Mouse (Mus musculus): ENCODE measurements around the gene Peak1. TPM values are rescaled to one million over a fixed set of nuclear protein-coding genes. Genes with fewer than 3 reads are reported as not detected.

Peak1 gene
- total and polyA plus RNA-seq, 2 experiments from 2014 or later: 5.3 to 9.1 TPM

DNA sequence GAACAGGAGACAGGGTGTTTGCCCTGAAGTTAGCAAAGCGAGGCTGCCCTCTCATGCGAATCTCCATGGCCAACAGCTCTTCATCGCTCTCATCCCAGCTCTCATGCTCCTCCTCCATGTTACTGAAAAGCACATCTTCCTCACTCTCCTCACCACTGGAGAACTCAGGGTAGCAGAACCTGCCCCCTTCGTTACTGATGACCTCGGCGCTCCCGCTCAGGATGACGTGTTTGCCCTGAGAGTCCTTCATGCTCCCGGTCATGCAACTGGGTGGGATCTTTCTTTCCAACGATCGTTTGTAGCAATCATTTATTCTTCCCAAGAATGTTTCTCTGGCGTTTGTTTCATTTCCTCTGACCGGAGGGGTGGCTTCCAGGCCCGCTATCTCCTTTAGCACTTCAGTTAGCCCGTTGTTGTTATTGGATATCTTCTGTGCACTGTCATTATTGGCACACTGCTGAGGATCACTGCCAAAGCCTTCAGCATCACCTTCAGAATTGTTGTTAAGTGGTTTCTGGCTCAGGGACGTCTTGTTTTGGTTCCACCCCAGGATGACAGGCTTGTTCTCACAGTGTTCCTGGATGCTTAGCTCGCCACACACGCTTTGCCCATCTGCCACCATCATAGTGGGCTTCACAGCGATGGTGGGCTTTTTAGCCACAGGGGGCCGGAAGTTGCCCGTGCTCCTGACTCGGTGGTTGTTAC is 157.9 kb downstream of the Peak1 start:
- no peak for DNase-seq (ENCODE audit: low spot score)
- Histone ChIP-seq H3K4me1 (ENCODE audit: insufficient read depth, low read length) (no peaks in the 10 kb centered on the region), H3K4me2 (ENCODE audit: low read depth, low read length) (no peak overlapping the region), H3K27ac (no peak overlapping the region), H3K9me3 (ENCODE audit: low read length) (peaks cover 6% of the 10 kb centered on the region), H3K9ac (replicated peaks; ENCODE audit: low read length) (no peak overlapping the region), H3K36me3 (ENCODE audit: insufficient read depth, low read length) (no peaks in the 10 kb centered on the region), H3K4me3 (ENCODE audit: low read length) (no peak overlapping the region), H3K27me3 (ENCODE audit: insufficient read depth, low read length) (no peaks in the 10 kb centered on the region)
- TF ChIP-seq CTCF (IDR thresholded peaks at IDR 0.05; ENCODE audit: low read depth): no peak
- 86% methylated on average over 22 of the region's 22 CpGs for WGBS
- no peak for ATAC-seq

DNA sequence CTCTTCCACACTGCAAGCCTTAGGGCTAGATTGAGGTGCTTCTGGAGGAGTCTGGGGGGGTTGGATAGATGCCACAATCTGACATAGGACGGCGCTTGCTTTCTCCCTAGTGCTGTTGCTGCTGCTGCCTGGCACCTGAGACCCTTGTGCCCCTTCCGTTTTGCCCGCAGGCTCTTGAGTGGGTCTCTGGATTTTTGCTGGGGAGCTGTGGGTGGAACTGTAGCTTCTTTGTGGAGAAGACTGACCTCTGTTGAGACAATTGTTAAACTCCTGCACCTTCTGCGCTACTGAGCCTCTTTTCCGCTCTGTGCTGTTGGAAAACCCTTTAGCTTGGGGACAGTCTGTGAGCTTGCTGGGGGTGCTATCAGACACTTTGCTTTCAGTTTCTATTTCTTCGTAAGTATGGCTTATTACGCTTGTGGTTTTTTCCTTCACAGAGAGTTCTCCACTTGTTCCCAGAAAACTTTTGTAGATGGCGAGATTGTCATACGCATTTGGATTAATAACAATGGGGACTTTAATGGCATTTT is 159.5 kb downstream of the Peak1 start:
- Histone ChIP-seq H3K9me3 (ENCODE audit: low read length) (peaks cover 6% of the 10 kb centered on the region), H3K4me1 (ENCODE audit: insufficient read depth, low read length) (no peaks in the 10 kb centered on the region), H3K27me3 (ENCODE audit: insufficient read depth, low read length) (no peaks in the 10 kb centered on the region), H3K4me2 (ENCODE audit: low read depth, low read length) (no peak overlapping the region), H3K27ac (no peak overlapping the region), H3K9ac (replicated peaks; ENCODE audit: low read length) (no peak overlapping the region), H3K36me3 (ENCODE audit: insufficient read depth, low read length) (no peaks in the 10 kb centered on the region), H3K4me3 (ENCODE audit: low read length) (no peak overlapping the region)
- TF ChIP-seq CTCF (IDR thresholded peaks at IDR 0.05; ENCODE audit: low read depth): no peak
- ATAC-seq (no peak), DNase-seq (ENCODE audit: low spot score) (no peak)
- 92% methylated on average over 10 of the region's 10 CpGs for WGBS

DNA sequence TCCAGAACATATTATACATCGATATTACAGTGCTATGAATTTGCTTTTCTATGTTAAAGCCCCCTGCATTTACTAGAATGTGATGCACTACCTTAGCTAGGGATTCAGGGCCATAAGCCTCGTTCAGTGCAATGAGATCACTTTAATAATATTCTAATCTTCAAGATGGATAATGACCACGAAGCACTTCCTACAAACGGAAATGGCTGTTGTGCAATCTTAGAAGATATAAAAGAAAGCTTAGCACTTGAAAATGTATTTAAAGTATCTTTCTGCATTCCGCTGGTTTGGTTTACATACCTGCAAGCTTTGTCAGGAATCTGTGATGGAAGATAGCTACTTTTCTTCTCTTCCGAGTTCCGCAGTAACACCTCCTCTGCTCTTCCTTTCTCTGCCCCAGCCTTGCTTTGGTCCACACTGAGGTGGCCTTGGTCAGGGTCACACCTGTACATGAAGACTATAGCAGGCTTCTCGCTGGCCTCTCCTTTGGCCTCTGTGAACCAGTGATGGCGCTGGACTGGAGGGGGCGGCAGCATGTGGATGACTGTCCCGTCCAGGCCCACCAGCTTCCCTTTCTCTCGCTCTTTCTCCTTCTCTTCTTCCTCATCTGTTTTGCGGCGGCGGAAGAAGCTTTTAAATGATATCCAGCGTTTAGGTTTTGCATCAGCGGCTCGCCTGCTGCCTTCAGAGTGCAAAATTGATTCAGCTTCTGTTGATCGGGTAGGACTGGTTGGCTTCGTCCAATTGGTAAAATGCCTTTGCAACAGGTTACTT is 160.5 kb downstream of the Peak1 start:
- Histone ChIP-seq H3K9me3 (ENCODE audit: low read length) (peaks cover 6% of the 10 kb centered on the region), H3K27me3 (ENCODE audit: insufficient read depth, low read length) (no peaks in the 10 kb centered on the region), H3K4me2 (ENCODE audit: low read depth, low read length) (no peak overlapping the region), H3K36me3 (ENCODE audit: insufficient read depth, low read length) (no peaks in the 10 kb centered on the region), H3K9ac (replicated peaks; ENCODE audit: low read length) (no peak overlapping the region), H3K4me3 (ENCODE audit: low read length) (no peak overlapping the region), H3K4me1 (ENCODE audit: insufficient read depth, low read length) (no peaks in the 10 kb centered on the region), H3K27ac (no peak overlapping the region)
- ATAC-seq (no peak), DNase-seq (ENCODE audit: low spot score) (no peak)
- no peak for TF ChIP-seq CTCF (IDR thresholded peaks at IDR 0.05; ENCODE audit: low read depth)
- 92% methylated on average over 20 of the region's 20 CpGs for WGBS

DNA sequence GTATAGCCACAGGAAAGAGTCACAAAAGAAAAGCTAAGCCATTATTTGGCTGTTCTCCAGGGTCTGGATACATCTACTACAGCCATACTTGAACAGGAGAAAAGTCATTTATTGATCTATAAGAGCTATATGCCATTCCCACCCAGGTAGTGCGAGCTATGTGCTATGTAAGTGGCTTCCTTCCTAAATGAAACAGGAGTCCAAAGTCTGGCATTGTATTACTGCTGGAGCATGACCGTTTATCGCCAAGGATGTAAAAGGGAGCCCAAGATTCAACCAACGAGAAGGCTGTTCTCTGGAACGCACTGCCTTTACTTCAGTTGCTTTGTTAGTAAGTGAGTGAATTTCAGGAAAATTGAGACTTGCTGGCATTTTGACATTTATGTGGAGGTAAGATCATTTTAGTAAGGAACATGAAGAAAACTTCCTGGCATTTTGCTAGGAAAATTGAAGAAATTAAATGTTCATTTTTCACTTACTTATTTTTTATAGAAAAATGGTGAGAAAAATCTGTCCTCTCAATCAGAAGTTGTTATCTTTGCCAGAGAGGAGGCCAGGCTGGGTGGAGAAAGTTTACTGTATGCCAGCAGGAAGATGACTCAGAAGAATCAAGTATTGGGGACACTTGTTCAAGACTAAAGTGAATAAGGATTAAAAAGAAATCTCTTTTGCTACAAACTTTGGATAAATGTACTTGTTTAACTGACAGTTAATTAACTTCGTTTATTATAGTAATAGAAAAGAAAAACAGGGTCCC is 162.0 kb downstream of the Peak1 start:
- Histone ChIP-seq H3K4me2 (ENCODE audit: low read depth, low read length) (no peak overlapping the region), H3K9ac (replicated peaks; ENCODE audit: low read length) (no peak overlapping the region), H3K36me3 (ENCODE audit: insufficient read depth, low read length) (no peaks in the 10 kb centered on the region), H3K9me3 (ENCODE audit: low read length) (peaks cover 6% of the 10 kb centered on the region), H3K4me1 (ENCODE audit: insufficient read depth, low read length) (no peaks in the 10 kb centered on the region), H3K27me3 (ENCODE audit: insufficient read depth, low read length) (no peaks in the 10 kb centered on the region), H3K4me3 (ENCODE audit: low read length) (no peak overlapping the region), H3K27ac (no peak overlapping the region)
- WGBS: 82% methylated on average over 6 of the region's 6 CpGs
- no peak for TF ChIP-seq CTCF (IDR thresholded peaks at IDR 0.05; ENCODE audit: low read depth)
- no peak for ATAC-seq
- DNase-seq (ENCODE audit: low spot score): no peak

DNA sequence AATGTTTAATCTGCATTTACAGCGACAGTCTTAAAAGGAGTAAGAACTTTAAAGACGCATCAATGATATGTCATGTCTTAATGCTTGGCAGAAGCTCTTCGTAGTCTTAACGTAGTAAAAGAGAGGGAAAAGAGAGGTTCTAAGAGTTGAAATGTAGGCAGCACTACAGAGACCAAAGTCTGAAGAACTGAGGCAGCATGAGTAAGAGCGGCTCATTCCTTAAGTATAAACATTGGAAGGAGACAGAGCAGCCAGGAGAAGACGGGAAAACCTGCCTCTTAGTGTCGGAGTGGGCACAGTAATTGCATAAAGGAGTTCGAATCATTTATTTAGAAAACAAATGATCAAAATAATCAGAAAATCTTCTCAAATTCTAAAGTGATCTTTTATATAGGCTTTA is 173.5 kb downstream of the Peak1 start:
- H3K36me3 ChIP-seq (ENCODE audit: insufficient read depth, low read length): no peaks in the 10 kb centered on the region
- H3K9ac ChIP-seq (replicated peaks; ENCODE audit: low read length): no peak overlapping the region
- no peaks in the 10 kb centered on the region for H3K9me3 ChIP-seq (ENCODE audit: low read length)
- DNase-seq (ENCODE audit: low spot score): no peak
- no peak overlapping the region for H3K4me3 ChIP-seq (ENCODE audit: low read length)
- 90% methylated on average over 8 of the region's 8 CpGs for WGBS
- no peak overlapping the region for H3K27ac ChIP-seq
- no peak for ATAC-seq
- no peak overlapping the region for H3K4me2 ChIP-seq (ENCODE audit: low read depth, low read length)
- no peaks in the 10 kb centered on the region for H3K27me3 ChIP-seq (ENCODE audit: insufficient read depth, low read length)
- H3K4me1 ChIP-seq (ENCODE audit: insufficient read depth, low read length): no peaks in the 10 kb centered on the region
- no peak for TF ChIP-seq CTCF (IDR thresholded peaks at IDR 0.05; ENCODE audit: low read depth)

DNA sequence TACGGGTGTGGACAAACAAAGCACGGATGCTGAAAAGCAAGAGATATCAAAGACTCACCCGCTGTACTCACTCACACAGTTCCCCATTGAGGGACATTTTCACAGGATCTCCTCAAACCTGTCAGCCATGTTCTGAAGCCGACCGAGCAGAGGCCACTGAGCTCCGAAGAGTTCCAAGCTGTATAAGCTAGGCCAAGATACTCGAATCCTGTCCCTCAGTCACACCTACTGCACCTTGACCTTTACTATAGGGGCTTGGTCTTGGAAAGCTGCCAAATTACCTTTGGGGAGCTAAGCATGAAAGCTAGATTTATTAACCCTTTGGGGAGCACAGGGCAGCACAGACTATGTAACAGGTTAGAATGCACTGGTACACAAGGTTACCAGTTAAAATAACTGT is 174.0 kb downstream of the Peak1 start:
- Histone ChIP-seq H3K4me3 (ENCODE audit: low read length) (no peak overlapping the region), H3K4me2 (ENCODE audit: low read depth, low read length) (no peak overlapping the region), H3K9ac (replicated peaks; ENCODE audit: low read length) (no peak overlapping the region), H3K27ac (no peak overlapping the region), H3K9me3 (ENCODE audit: low read length) (no peaks in the 10 kb centered on the region), H3K4me1 (ENCODE audit: insufficient read depth, low read length) (no peaks in the 10 kb centered on the region), H3K27me3 (ENCODE audit: insufficient read depth, low read length) (no peaks in the 10 kb centered on the region), H3K36me3 (ENCODE audit: insufficient read depth, low read length) (no peaks in the 10 kb centered on the region)
- no peak for TF ChIP-seq CTCF (IDR thresholded peaks at IDR 0.05; ENCODE audit: low read depth)
- DNase-seq (ENCODE audit: low spot score) (no peak), ATAC-seq (no peak)
- WGBS: 89% methylated on average over 7 of the region's 7 CpGs

Measured in hindbrain, postnatal 0 days (tissue).